Mouse (Mus musculus): ENCODE results near the gene Cerkl.

DNA sequence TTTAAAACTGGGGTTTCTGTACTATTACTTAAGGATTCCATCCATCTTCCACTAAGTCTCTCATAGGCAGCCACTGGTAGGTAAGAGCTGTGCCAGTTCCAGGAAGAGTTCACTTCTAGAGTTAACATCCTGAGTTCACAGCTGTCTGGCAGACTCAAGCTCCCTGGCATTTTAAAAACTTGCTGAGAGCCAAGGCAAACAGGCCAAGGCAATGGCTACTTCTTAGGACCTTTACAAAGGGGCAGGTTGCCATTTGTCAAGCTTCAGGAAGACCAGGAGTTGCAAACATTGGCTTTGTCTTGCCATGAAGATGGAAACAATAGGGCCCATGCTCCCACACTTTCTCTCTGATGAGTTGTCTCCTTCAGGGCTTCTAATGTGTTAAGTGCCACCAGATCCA, 26.5 kb downstream of the Cerkl start:
- TF ChIP-seq CTCF (IDR thresholded peaks at IDR 0.05) (no peak), EP300 (IDR thresholded peaks at IDR 0.05) (no peak)

All from lung, postnatal 0 days (tissue).